Mouse (Mus musculus) liver, embryonic 14.5 days (tissue): Measurements from ENCODE around the gene Rrp7a. TPM values are rescaled to one million over a fixed set of nuclear protein-coding genes. Genes with fewer than 3 reads are reported as not detected.
A peak's percentile ranks its signal among the peaks of the same experiment; 100 is the strongest.

Experiments
- ATAC-seq: fragments of 200-750 bp; cut with Nextera tagmentation; 2 replicates; pipeline ENCODE4 v1.8.0; 2017; ENCODE audit warnings: moderate number of reproducible peaks, mild to moderate bottlenecking, moderate library complexity; ENCODE audit not compliant: insufficient read depth
- DNase-seq, 3 experiments: peaks; one replicate each; pipeline ENCODE4 v3.0.0-alpha.2; 2012 to 2013; ENCODE audit warnings: low read depth in 3 of 3, low spot score in 3 of 3
- H3K27ac ChIP-seq: fragments of 300-500 bp; sonication (generic); 2 replicates; pipeline ENCODE4 v1.5.1; 2014; ENCODE audit warnings: moderate library complexity, mild to moderate bottlenecking, control low read depth, inconsistent platforms
- H3K27me3 ChIP-seq: fragments of 300-500 bp; sonication (generic); 2 replicates; pipeline ENCODE4 v1.6.1; 2014; ENCODE audit warnings: mild to moderate bottlenecking, low read length, moderate library complexity; ENCODE audit not compliant: control insufficient read depth, insufficient read depth
- H3K36me3 ChIP-seq: fragments of 300-500 bp; sonication (generic); replicated peaks from 2 replicates; pipeline ENCODE4 v1.6.1; 2014; ENCODE audit warnings: low read depth; ENCODE audit not compliant: control insufficient read depth, insufficient read depth
- H3K4me1 ChIP-seq, 2 experiments: fragments of 200-500 bp in 1 of 2; fragments of 300-500 bp in 1 of 2; sonication (generic) in 1 of 2; replicated peaks; 2 replicates each; pipeline ENCODE4 v1.6.1; 2012 to 2014; ENCODE audit warnings: antibody characterized with exemption in 1 of 2, inconsistent platforms in 1 of 2, low read length in 1 of 2; ENCODE audit not compliant: control insufficient read depth in 2 of 2, insufficient read depth in 2 of 2
- H3K4me2 ChIP-seq: fragments of 300-500 bp; sonication (generic); 2 replicates; pipeline ENCODE4 v1.6.1; 2014; ENCODE audit warnings: low read depth, mild to moderate bottlenecking, control low read depth, moderate library complexity
- H3K4me3 ChIP-seq, 2 experiments: fragments of 200-500 bp in 1 of 2; fragments of 300-500 bp in 1 of 2; sonication (generic) in 1 of 2; 2 replicates each; pipeline ENCODE4 v1.5.1; 2012 to 2014; ENCODE audit warnings: low read depth in 2 of 2, low read length in 2 of 2, mild to moderate bottlenecking in 2 of 2, control low read depth in 1 of 2, inconsistent platforms in 1 of 2, moderate library complexity in 1 of 2; ENCODE audit not compliant: insufficient read depth in 1 of 2
- H3K9ac ChIP-seq: fragments of 300-500 bp; sonication (generic); replicated peaks from 2 replicates; pipeline ENCODE4 v1.6.1; 2014; ENCODE audit warnings: mild to moderate bottlenecking, control low read depth, moderate library complexity
- H3K9me3 ChIP-seq: fragments of 300-500 bp; sonication (generic); 2 replicates; pipeline ENCODE4 v1.6.1; 2016; ENCODE audit warnings: low read length, mixed read lengths; ENCODE audit not compliant: control insufficient read depth
- CTCF ChIP-seq: IDR thresholded peaks from 2 replicates; pipeline ENCODE4 v1.5.1; 2016; ENCODE audit warnings: antibody characterized with exemption, low read depth, control low read depth
- EP300 ChIP-seq: IDR thresholded peaks from 2 replicates; pipeline ENCODE4 v1.6.1; 2016; ENCODE audit warnings: antibody characterized with exemption, low read depth
- WGBS: fragments of 180-500 bp; shearing (Covaris S2); extraction: QIAGEN DNeasy Blood & Tissue Kit; methylation state at CpG from one replicate; pipeline ENCODE4 v1.1.7; 2014; ENCODE audit not compliant: insufficient replicate concordance; 5-methylcytosine and 5-hydroxymethylcytosine counted together
- polyA plus RNA-seq, 2 experiments: library from polyadenylated mRNA; depleted of rRNA in 1 of 2; stranded (reverse) in 1 of 2; unstranded in 1 of 2; fragments of >200 nt; fragmentation: Nextera tagmentation in 1 of 2; extraction: Ambion mirVana in 1 of 2; gene quantifications; 2 replicates each; pipeline versions ENCODE4 v1.2.1 to v1.2.3; 2012 to 2014

Rrp7a gene
- polyA plus RNA-seq, 2 experiments: 21.2 to 23.9 TPM

DNA sequence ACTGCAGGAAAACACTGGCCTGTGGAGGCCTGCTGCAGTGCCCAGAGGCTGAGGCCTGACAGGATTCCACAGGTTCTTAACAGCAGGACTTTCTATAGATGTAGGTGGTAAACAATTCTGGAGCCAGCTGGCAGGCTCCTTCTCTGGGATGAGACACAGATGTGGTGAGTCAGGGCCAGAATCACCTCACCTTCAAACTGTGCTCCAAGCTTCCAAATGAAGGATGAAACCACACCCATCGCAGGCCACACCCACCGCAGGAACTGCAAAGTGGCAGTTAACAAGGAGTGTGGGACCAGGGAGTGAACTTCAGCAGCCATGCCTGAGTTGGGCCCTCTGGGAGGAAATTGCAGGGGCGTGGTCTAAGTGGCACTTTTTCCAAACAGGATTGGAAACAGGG lies 31.7 kb downstream of the Rrp7a start:
- ATAC-seq: no peak
- H3K9me3 ChIP-seq: no peaks in the 10 kb centered on the region
- H3K27ac ChIP-seq: no peak overlapping the region
- no peak overlapping the region for H3K4me3 ChIP-seq
- WGBS: 34% methylated on average over 3 of the region's 3 CpGs
- TF ChIP-seq EP300 (no peak), CTCF (no peak)
- DNase-seq: no peak
- no peak overlapping the region for H3K4me2 ChIP-seq
- no peaks in the 10 kb centered on the region for H3K36me3 ChIP-seq
- H3K9ac ChIP-seq: no peak overlapping the region
- H3K4me1 ChIP-seq: peaks cover 9 to 13% of the 10 kb centered on the region in 2 experiments
- peaks cover 7% of the 10 kb centered on the region for H3K27me3 ChIP-seq

DNA sequence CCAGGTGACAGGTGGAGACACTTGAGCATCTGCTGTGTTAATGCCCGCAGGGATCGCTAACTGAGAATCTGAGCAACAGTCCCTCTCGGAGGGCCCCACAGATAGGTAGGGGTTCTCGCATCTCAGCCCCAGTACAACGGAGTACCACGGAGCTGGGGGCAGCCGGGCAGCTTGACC lies 33.3 kb downstream of the Rrp7a start, which contains the start of gene Serhl:
Gene Serhl, plus strand, starts transcription at position 78 of the 177 bp plus-strand sequence.
- Histone ChIP-seq H3K36me3 (no peaks in the 10 kb centered on the region), H3K27ac (no peak within 1 kb of the TSS), H3K27me3 (peaks cover 7% of the 10 kb centered on the region), H3K9ac (no peak within 1 kb of the TSS), H3K9me3 (no peaks in the 10 kb centered on the region), H3K4me1 (peaks cover 9 to 13% of the 10 kb centered on the region in 2 experiments), H3K4me2 (peak within 1 kb of the TSS; percentile 47), H3K4me3 (no peak within 1 kb of the TSS)
- WGBS: 35% methylated on average over 7 of the region's 7 CpGs
- ATAC-seq (no peak), DNase-seq (no peak)
- TF ChIP-seq CTCF: no peak
- no peak for TF ChIP-seq EP300

DNA sequence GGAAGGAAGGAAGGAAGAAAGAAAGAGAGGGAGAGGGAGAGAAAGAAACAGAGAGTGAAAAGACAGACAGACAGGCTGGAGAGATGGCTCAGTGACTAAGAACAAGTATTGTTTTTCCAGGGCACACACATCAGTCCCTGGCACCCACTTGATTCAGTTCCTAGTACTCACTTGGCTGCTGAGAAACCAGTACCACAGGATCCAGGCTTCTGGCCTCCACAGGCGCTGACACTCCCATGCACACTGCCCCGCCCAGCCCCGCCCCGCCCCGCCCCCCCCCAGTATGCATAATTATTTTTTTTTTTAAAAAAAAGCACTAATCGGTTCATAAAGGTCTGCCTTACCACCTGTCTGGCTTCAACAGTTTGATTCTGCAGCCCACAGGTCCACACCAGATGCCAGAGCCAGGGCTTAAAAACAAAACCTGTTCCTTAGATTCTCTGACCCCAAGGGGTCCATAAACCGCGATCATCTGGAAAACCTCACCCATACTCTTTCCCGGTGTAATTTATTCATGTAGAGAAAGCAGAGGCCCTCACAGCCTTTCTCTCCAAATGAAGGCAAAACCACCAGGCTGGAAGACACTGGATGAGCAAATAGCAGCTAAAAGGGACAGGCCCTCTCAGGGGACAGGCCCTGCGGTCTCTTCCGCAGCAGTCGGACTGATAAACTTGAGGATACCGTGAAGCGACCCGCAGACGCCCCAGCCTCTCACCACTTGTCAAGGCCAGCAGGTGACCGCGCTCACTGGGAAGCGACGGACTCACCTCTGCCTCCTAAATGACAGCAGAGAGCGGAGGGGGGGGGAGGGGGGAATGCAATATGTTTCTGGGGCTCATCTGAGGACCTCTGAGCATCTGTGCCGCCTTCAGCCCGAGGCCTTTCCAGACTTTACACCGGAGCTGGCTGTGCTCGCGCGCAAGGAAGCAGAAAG lies 33.8 kb downstream of the Rrp7a start:
- WGBS: 9% methylated on average over 27 of the region's 27 CpGs

DNA sequence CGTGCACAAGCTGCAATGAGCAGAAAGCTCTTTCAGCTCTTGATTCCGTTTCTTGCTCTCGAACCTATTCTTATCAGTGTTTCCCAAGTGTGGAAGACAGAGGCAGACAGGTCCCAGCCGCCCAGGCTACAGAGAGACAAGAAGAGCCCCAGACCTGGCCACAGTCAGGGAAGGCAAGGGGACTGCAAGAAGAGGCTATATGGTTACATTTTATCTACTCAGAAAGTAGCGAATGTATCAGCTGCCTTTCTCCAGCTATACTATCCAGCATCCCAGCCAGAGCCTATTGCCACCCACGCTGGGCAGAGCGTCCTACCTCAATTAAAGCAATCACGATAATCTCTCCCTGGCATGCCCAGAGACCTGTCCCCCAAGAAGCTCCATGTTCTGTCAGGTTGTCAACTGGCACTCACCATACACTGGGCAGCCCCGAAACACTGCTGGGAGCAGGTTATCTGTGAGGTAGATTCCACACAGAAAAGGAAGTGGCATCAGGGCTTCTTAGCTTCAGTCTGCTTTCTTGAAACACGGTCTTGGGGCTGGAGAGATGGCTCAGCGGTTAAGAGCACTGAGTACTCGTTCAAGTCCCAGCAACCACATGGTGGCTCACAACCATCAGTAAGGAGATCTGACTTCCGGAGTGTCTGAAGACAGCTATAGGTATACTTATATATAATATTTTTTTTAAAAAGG lies 35.8 kb downstream of the Rrp7a start:
- Histone ChIP-seq H3K4me2 (no peak overlapping the region), H3K9ac (no peak overlapping the region), H3K4me1 (peaks cover 9 to 13% of the 10 kb centered on the region in 2 experiments), H3K9me3 (no peaks in the 10 kb centered on the region), H3K27me3 (peaks cover 7% of the 10 kb centered on the region), H3K4me3 (no peak overlapping the region), H3K36me3 (no peaks in the 10 kb centered on the region), H3K27ac (no peak overlapping the region)
- 36% methylated on average over 13 of the region's 13 CpGs for WGBS
- ATAC-seq (peak; percentile 31; the same call in 1 of the 2 replicates), DNase-seq (peak in 1 of 3 experiments; percentile 24)
- TF ChIP-seq CTCF: no peak
- TF ChIP-seq EP300: no peak

More for the DNA sequence above, 33.8 kb downstream of the Rrp7a start:
- Histone ChIP-seq H3K9me3 (no peaks in the 10 kb centered on the region), H3K27ac (no peak overlapping the region), H3K9ac (no peak overlapping the region), H3K4me3 (no peak overlapping the region), H3K36me3 (no peaks in the 10 kb centered on the region), H3K4me1 (peaks cover 9 to 13% of the 10 kb centered on the region in 2 experiments), H3K4me2 (peak overlapping the region; percentile 47), H3K27me3 (peaks cover 7% of the 10 kb centered on the region)
- DNase-seq: no peak
- no peak for ATAC-seq
- no peak for TF ChIP-seq EP300
- no peak for TF ChIP-seq CTCF

DNA sequence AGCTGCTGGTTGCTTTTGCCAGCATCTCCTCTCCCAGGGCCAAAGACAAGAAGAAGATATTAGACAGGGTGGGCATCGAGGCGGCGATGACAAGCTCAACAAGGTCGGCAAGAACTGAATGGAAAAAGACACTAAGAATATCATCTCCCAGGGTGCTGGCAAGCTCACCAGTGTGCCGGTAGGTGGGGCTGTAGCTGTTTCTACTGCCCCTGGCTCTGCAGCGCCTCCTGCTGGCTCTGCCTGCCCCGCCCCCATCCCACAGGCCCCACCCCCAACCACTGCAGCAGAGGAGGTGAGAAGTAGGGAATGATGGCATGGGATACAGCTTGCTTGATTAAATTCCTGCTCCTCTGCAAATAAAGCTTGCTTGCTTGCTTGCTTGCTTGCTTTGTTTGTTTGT lies 36.7 kb downstream of the Rrp7a start:
- H3K36me3 ChIP-seq: no peaks in the 10 kb centered on the region
- TF ChIP-seq CTCF: peak; percentile 94
- no peak for TF ChIP-seq EP300

More for the DNA sequence above, 36.7 kb downstream of the Rrp7a start:
- peaks cover 7% of the 10 kb centered on the region for H3K27me3 ChIP-seq
- peaks cover 9 to 13% of the 10 kb centered on the region in 2 experiments for H3K4me1 ChIP-seq
- no peak overlapping the region for H3K9ac ChIP-seq
- H3K4me2 ChIP-seq: no peak overlapping the region
- H3K27ac ChIP-seq: no peak overlapping the region
- no peaks in the 10 kb centered on the region for H3K9me3 ChIP-seq
- 0 out of 2 replicates have a peak, but pooled peaks have one; percentile 33 for ATAC-seq
- 17% methylated on average over 7 of the region's 7 CpGs for WGBS
- H3K4me3 ChIP-seq: no peak overlapping the region
- DNase-seq: peak; percentile 38 to 45 (median 39)
